Mouse (Mus musculus): ENCODE measurements around the gene Tanc1.

DNA sequence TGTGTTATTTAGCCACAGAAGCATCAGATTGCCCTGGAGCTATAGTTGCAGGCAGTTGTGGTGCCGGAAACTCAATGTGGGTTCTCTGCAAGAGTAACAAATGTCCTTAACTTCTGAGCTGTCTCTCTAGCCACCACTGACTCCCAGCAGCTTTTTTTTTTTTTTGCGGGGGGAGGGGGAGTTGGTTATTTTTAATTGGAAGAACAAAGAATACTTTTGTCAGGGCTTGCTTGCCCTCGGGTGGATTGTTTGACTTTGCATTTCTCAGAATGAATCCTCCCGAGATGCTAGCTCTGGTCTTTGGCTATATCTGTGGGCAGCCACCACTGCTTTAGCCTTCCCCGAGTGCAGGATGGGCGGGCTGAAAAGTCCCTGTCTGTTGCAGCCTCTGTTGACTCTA is 139.3 kb downstream of the Tanc1 start:
- TF ChIP-seq CTCF (IDR thresholded peaks at IDR 0.05; ENCODE audit: borderline replicate concordance, extremely low read depth, insufficient read depth, insufficient read length) (no peak), POLR2A (IDR thresholded peaks at IDR 0.05; ENCODE audit: borderline replicate concordance, extremely low read depth, insufficient read depth, insufficient read length, poor library complexity, severe bottlenecking) (no peak)

All from brain, embryonic 14.5 days (tissue).